Comparison of ENCODE assay signal across 8 mouse cellular contexts in genomic region chr14:75899566-75899965, GRCm38 (mm10). TPM values are rescaled to one million over a fixed set of nuclear protein-coding genes. Genes with fewer than 3 reads are reported as not detected.
DNase-seq lines count a peak whose midpoint lies in the region; ATAC-seq and TF ChIP-seq lines count a peak whose summit lies in the region.

No protein-coding gene starts in this region.

- no peak overlapping the region for H3K4me3 ChIP-seq in cerebellum, adult 2 months (replicated peaks; ENCODE audit: insufficient read depth, low read depth, low read length)
- H3K4me3 ChIP-seq in hindbrain, embryonic 16.5 days (ENCODE audit: low read length), result no peak overlapping the region

- no peak overlapping the region for H3K27ac ChIP-seq in cerebellum, adult 2 months (ENCODE audit: insufficient read depth, low read length)
- H3K27ac ChIP-seq in hindbrain, embryonic 16.5 days (ENCODE audit: low read depth, low read length), result no peak overlapping the region

- H3K9ac ChIP-seq in hindbrain, embryonic 16.5 days (ENCODE audit: low read depth, low read length), result no peak overlapping the region

- H3K4me1 ChIP-seq in cerebellum, adult 2 months (ENCODE audit: control insufficient read depth, insufficient read depth, low read length), result peaks cover 4% of the 10 kb centered on the region; the same call in 1 of the 2 replicates
- H3K4me1 ChIP-seq in hindbrain, embryonic 16.5 days (ENCODE audit: control insufficient read depth, insufficient read depth, low read depth, low read length), result peaks cover 6% of the 10 kb centered on the region; the same call in 1 of the 2 replicates

- WGBS in cerebellum, adult 2 months, result 2% methylated on average over 4 of the region's 4 CpGs
- WGBS in hindbrain, embryonic 16.5 days, result 15% methylated on average over 4 of the region's 4 CpGs

- no peak overlapping the region for H3K4me2 ChIP-seq in hindbrain, embryonic 16.5 days (ENCODE audit: low read length)

- ATAC-seq in hindbrain, embryonic 16.5 days, result peak; percentile 83

- peaks cover under 1% of the 10 kb centered on the region; the same call in 1 of the 2 replicates for H3K36me3 ChIP-seq in hindbrain, embryonic 16.5 days (ENCODE audit: control insufficient read depth, insufficient read depth, low read length)

- H3K27me3 ChIP-seq in cerebellum, adult 2 months (ENCODE audit: control insufficient read depth, insufficient read depth, low read length), result no peaks in the 10 kb centered on the region
- no peaks in the 10 kb centered on the region for H3K27me3 ChIP-seq in hindbrain, embryonic 16.5 days (replicated peaks; ENCODE audit: control insufficient read depth, insufficient read depth, low read length)

- DNase-seq in MN1 (ENCODE audit: low spot score), result peak; percentile 86
- peak; percentile 84 to 86 for DNase-seq in cerebellum, adult 2 months
- peak; percentile 87 to 96 for DNase-seq in frontal cortex, adult 2 months (ENCODE audit: extremely low spot score in 1 of 2, low spot score in 1 of 2)
- DNase-seq in layer of hippocampus, postnatal 36 days, result peak; percentile 85 to 90
- peak; percentile 74 to 86 for DNase-seq in lung, postnatal 4 days
- peak; percentile 93 to 96 for DNase-seq in right cerebral cortex, adult 2 months (ENCODE audit: low spot score in 2 of 2)
- DNase-seq in urinary bladder, adult 2 months (ENCODE audit: low spot score), result peak; percentile 68

- TF ChIP-seq POLR2A in cerebellum, adult 2 months (IDR thresholded peaks at IDR 0.05; ENCODE audit: borderline replicate concordance, insufficient read depth, low read length), result no peak

- peak; percentile 72 for TF ChIP-seq CTCF in cerebellum, adult 2 months (IDR thresholded peaks at IDR 0.05; ENCODE audit: borderline replicate concordance, insufficient read depth, low read depth, low read length)

- no peaks in the 10 kb centered on the region for H3K9me3 ChIP-seq in hindbrain, embryonic 16.5 days (ENCODE audit: control insufficient read depth, low read length)

RNA-seq across cellular contexts. Expression of gene Tpt1, which starts 54.7 kb away (rescaled TPM):
- 698 and 753 TPM in 2 replicates for polyA plus RNA-seq in cerebellum, adult 2 months (2012; rRNA removed)
- 908 and 941 TPM in 2 replicates for polyA plus RNA-seq in frontal cortex, adult 2 months (2012; rRNA removed)
- polyA plus RNA-seq in hindbrain, embryonic 16.5 days (2015; fragmentation: Nextera tagmentation; extraction: Ambion mirVana), result 585 and 607 TPM in 2 replicates
- total RNA-seq in layer of hippocampus, postnatal 36 days (2021), result 100 to 1,000 TPM; 921 to 999 TPM
- 2,550 and 3,005 TPM in 2 replicates for polyA plus RNA-seq in urinary bladder, adult 2 months (2012; rRNA removed)

RNA-seq across cellular contexts. Expression of gene Kctd4, which starts 55.2 kb away (rescaled TPM):
- 3.0 and 3.5 TPM in 2 replicates for polyA plus RNA-seq in cerebellum, adult 2 months (2012; rRNA removed)
- polyA plus RNA-seq in frontal cortex, adult 2 months (2012; rRNA removed), result 10.0 and 11.8 TPM in 2 replicates
- 6.2 and 6.7 TPM in 2 replicates for polyA plus RNA-seq in hindbrain, embryonic 16.5 days (2015; fragmentation: Nextera tagmentation; extraction: Ambion mirVana)
- 10 to 100 TPM; 61.2 to 64.4 TPM for total RNA-seq in layer of hippocampus, postnatal 36 days (2021)
- polyA plus RNA-seq in urinary bladder, adult 2 months (2012; rRNA removed), result not detected in 2 replicates
